Mouse (Mus musculus): ENCODE data around the gene Zfp639. TPM values are rescaled to one million over a fixed set of nuclear protein-coding genes. Genes with fewer than 3 reads are reported as not detected.

Zfp639 gene
- total RNA-seq, 2 experiments from 2014 or later = 24.7 to 26.6 TPM

DNA sequence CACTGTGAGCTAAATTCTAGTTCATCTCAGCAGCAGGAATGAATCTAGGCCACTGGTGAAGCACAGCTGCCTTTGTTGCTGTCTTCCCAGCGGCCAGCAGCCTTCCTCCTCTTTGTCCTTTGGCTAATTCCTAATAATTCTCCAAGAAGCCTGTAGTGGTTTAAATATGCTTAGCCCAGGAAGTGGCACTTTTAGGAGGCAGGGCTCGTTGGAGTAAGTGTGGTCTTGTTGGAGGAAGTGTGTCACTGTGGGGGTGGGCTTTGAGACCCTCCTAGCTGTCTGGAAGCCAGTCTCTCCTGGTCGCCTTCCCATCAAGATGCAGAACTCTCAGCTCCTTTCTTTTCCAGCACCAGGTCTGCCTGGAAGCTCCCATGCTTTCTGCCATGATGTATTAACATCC, 4.2 kb upstream of the Zfp639 start:
- no peak for DNase-seq

DNA sequence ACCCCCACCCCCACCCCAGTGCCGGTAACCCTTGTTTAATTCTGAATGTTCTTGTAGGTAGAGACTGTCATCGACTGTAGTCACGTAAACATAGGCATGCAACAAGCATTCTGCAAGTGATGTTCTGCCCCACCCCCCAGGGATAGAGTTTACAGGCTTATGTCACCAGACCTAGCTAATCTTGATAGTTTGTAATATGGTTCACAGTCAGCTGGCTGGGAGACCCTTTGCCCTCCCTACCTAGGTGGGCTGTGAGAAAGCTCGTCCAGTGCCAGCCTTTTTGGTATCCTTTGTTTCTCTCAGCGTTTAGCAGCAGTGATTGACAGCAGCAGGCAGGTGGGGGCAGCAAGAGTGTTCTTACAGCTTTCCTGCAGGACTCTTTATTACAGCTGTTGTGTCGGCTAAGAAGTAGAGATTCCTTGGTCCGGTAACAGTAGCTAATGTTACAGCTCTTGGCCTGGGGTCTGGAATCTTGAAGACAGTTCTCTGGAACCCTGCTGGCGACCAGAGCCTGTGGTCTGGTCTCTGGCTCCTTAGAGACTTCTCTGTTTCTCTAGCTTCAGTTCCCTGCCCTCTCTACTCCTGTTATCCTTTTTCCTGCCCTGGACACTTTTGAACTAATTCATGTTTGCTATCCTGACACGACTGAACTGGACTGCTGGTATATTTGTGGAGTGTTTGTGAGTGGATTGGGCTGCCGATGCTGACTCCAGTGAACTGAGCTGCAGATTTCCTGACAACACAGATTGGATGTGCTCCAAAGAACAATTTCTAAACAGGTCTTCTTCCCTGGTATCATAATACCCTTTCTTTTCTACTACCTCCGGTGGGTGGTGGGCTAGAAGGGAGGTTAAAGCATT, 3.5 kb upstream of the Zfp639 start:
- DNase-seq = no peak

DNA sequence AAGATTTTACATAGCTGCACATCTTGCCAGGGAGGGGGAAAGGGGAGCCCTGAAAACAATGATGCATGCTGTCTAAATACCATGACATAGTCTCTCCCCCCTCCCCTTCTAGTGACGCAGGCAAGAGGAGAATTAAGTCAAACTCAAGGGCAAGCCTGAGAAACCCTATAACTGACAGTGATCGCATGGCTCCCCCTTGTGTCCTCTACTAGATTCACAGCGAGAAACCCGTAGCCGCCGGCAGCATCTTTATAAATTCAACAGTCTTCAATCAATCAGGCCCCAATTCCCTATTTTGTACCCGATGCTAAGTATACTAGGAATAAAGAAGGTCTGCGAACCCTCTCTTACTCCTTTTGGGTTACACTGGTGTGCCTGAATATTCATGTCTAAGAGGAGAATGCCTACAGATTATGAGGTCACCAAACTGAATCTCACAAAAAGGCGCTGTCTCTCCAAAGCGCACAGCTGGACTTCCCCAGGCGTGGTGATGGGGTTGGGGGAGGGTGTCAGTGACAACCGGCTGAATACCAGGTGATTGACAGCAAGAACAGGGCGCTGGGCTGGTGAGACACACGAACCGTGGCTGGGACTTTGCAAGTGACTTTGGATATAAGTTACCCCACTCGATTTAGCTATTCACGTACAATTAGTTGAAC, 1.3 kb upstream of the Zfp639 start:
- DNase-seq = peak; percentile 71 to 84

DNA sequence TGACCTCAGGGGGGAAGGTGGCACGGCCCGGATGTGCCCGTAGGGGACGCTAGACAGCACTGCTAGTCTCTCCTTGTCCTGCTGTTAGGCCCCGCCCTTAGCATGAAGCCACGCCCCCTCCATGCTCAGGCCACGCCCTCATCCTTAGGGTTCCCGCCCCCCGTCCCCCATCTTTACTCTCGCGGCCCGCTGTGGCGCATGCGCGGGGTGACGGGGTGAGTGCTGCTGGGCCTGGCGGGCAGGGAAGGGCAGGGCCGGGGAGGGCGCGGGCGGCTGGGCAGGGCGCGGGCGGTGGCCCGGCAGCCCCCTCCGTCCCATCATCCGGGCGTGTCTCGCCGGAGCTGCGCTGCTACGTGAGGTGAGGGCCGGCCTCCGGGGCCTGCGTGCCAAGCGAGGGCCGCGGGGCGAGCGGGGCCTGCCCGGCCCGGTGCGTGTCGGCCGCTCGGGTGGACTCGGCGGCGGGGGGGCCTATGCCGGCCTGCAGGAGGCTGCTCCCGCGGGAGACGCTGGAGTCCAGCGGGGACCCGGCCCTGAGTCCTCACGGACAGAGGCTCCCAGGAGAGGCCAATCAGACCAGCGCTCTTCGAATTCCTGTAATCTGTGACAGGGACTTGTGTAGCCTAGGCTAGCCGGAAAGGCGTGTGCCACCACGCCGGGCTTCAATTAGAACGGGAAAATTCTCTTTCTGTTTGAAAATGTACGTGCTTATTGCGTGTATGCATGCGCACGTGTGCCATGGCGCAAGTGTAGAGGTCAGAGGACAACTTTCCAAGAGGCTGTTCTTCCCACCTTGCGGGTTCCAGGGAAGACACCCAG, 524 bp downstream of the Zfp639 start:
- DNase-seq = peak; percentile 97 to 98

DNA sequence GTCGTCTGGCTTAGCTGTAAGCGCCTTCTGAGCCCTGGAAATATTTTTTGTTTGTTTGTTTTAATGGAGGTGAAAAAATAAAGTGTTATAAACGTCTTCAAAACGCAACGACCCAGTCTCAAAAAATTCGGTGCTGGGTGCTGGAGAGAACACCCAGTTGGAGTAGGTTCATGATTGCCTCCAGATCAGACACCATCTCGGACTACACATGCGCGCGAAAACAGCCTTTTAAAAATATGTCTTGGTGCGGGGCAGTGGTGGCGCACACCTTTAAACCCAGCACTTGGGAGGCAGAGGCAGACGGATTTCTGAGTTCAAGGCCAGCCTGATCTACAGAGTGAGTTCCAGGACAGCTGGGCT, 1.1 kb downstream of the Zfp639 start:
- no peak for DNase-seq

DNA sequence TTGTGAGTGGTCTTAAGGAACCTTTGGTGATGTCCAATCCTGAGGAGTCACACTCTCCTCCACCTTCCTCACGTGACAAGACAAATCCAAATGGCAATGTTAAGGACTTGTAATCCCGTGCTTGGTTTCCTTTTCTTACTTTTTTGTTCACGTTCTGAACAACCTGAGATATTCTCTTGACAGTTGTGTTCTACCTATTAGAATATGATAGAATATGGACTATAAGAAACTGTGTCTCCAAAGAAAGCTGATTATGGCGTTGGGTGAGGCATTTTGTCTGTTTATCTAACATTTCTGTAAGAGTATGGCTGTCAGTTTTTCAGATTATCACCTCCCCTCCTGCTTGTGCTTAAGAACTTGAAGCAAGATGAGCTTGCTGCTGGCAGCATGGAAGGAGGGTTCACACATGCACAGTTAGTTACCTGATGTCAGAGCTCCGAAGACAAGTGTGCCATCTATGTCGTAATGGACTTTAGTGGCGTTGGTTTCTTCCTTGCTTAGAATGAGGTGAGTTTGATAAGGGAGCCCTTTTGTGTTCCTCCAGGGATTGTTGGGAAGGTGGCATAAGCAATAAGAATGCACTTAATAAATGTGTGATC, 2.7 kb downstream of the Zfp639 start:
- DNase-seq = no peak

DNA sequence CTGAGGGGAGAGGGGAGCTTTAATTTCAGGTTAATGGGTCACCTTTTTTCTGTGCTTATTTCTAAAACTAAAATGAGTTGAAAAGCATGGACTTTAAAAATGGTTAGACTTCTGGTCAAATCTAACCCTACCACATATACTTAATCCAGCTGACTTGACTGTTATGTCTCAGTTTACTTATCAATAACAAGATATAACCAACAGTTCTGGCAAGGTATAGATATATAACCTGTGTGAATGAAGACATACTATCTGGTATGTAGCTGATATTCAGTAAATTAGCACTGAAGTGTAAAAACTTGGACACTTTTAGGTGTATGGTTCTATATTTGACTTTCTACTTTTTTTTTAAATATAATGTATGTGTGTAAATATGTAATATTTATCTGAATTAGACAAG, 3.5 kb downstream of the Zfp639 start:
- no peak for DNase-seq

DNA sequence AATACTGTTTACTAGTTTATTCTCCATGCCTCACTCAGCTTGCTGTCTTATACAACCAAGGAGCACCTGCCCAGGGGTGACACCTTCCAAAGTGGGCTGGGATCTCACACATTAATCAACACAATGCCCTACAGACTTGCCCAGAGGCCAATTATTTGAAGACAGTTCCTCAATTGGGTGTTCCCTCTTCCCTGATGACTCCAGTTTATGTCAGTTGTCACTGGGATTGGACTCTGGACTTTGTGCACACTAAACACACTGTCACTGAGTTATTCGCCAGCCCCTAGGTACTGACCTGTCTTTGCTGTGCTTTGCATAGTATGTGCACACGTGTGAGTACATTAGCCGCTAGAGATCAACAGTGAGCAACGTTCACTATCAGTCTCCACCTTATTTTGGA, 17.1 kb downstream of the Zfp639 start:
- DNase-seq = no peak

DNA sequence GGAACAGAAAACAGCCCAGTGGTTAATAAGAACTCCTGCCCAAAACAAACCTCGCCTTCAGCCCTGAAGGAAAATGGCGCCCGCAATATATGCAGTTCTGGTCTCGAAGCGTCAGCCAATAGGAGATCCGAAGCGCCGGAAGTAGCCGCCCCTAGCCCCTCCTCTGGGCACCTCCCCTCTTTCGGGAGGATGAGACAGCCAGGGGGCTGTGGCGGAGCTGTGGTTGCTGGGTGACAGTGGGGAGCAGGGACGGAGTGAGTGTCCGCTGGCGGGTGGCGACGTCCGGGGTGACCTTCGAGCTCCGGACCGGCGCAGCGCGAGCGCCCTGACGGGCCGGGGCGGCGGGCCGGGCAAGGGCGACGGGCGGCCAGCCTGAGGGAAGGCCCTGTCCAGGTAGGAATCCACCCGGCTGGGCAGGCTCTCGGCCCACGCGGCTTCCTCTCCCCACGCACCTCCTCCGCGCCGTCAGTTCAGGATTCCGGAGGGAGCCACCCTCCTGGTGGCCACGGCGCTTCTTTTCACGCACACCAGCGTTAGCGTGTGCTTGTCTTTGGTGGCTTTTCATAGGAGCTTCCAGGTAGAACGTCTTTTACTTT, 19.3 kb downstream of the Zfp639 start, which contains the start of gene Mfn1:
Gene Mfn1 (plus strand): TSS at position 163 of the 596 bp plus-strand sequence.
- peak; percentile 96 to 98 for DNase-seq

DNA sequence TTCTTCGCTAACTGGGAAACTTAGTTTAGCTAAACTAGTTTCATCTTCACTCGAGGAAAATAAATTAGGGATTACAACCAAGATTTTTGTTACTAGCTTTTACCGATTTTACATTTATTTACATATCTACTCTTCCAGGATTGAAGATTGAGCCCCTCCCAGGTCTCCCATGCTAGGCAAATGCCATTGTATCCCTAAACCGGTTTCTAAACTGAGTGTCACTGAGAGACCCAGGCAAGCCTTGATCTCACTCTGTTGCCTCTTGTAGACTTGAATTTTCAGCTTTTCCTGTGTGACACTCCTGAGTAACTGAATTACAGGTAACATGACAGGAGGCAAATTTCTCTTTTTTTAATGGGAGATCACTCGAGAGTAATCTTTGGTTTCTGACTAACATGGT, 20.0 kb downstream of the Zfp639 start:
- peak in 1 of 2 experiments; percentile 20 for DNase-seq

DNA sequence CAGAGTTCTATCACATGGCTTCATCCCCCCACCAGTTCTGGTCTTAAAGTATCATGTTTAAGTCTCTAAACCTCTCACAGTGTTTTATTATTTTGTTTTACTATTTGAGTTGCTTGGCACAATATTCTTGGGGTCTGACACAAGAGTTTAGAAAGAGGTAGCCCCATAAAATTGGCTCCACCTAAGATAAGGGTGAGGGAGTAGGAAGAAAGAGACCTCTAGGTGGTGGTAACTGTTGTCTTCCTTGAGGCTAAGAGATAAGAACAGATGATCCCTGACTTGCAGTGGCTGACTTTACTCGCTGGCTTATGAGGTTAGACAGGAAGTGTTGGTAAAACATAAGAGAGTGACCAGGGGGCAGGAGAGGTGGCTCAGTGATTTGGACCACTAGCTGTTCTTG, 25.6 kb downstream of the Zfp639 start:
- DNase-seq = no peak

DNA sequence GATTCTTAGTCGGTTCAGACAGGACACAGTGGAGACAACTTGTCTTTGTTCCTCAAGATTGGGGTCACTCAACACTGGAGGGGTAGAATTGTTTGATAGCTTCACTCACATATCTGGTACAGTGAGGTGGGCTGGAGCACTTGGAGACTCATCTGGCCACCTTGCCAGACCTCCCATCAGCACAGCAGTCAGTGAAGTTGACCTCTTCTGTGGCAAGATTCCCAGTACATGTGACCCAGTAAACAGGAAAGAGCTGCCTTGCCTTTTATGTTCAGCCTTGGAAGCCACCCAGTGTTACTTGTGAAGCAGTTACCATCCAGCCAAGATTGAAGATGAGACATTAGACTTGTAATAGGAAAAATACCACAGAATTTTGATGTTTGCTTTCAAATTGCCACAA, 27.5 kb downstream of the Zfp639 start:
- DNase-seq = peak; percentile 88 to 92

DNA sequence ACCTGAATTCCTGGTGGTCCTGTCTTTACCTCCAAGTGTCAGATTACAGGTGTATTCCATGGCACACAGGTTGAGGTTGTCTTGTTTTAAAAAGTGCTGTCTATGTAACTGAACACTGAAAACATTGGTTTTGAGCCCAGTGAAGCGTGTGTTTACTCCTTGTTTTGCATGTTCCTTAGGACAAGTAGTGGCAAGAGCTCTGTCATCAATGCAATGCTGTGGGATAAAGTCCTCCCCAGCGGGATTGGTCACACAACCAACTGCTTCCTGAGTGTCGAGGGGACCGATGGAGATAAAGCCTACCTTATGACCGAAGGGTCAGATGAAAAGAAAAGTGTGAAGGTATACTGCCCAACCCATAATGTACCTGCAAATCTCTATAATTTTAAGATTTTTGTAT, 28.0 kb downstream of the Zfp639 start:
- peak in 1 of 2 experiments; percentile 23 for DNase-seq

DNA sequence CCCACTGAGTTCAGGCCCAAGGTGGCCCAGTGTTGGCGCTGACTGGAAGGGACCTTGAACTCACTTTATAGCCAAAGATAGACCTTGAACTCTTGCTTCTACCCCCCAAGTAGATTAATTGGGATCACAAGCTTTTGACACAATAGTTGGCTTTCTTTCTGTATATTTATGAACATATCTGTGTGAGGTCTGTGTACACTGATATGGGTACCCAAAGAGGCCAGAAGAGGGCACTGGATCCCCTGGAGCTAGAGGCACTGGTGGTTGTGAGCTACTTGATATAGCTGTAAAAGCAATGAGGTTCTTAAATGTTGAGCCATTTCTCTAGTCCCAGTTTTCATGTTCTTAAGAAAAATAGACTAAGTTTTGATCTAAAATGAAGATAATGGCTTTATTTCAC, 43.0 kb downstream of the Zfp639 start:
- no peak for DNase-seq

DNA sequence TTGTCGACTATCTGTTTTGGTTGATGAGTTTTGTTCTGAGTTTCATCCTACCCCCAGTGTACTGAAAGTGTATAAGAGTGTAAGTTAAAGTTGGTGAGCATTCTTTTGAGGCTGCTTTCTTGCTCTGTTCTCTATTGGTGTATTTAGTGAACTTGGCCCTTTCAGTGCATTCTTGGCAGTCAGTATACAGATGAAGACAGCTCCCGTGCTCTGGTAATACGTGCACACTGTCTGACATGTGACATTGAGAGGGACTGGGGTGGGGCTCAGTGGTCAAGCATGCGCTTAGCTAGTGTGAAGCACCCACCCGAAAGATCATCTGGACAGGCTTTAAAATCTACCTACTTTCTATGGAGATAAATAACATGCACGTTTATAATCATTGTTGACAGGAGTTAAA, 53.3 kb downstream of the Zfp639 start:
- DNase-seq = no peak

Other genes starting within 250 kb of the Zfp639 start
- gene Zmat3, start 144.2 kb upstream of the Zfp639 start, total RNA-seq (2021) = 1 to 10 TPM; 7.1 to 7.5 TPM
- gene Pik3ca, start 112.6 kb upstream of the Zfp639 start, total RNA-seq (2021) = 10 to 100 TPM; 38.0 to 40.7 TPM
- not detected for gene Kcnmb3, start 18.0 kb upstream of the Zfp639 start, total RNA-seq (2021)
- gene Mfn1, start 19.2 kb downstream of the Zfp639 start, total RNA-seq (2021) = 100 to 1,000 TPM; 413 to 428 TPM
- 10 to 100 TPM; 12.1 to 13.5 TPM for gene Gnb4, start 106.3 kb downstream of the Zfp639 start, total RNA-seq (2021)
- gene Actl6a, start 196.0 kb downstream of the Zfp639 start, total RNA-seq (2021) = 10 to 100 TPM; 20.8 to 24.0 TPM
- gene Ndufb5, start 226.7 kb downstream of the Zfp639 start, total RNA-seq (2021) = 100 to 1,000 TPM; 913 to 962 TPM
- 10 to 100 TPM; 38.5 to 44.9 TPM for gene Mrpl47, start 227.3 kb downstream of the Zfp639 start, total RNA-seq (2021)

All from heart, adult 18-20 months (tissue).